Mouse (Mus musculus): ENCODE data around the gene Bad. TPM values are rescaled to one million over a fixed set of nuclear protein-coding genes. Genes with fewer than 3 reads are reported as not detected.

Bad gene
- total RNA-seq, 4 experiments from 2014 or later, result 19.5 to 23.8 (median 21.3) TPM

DNA sequence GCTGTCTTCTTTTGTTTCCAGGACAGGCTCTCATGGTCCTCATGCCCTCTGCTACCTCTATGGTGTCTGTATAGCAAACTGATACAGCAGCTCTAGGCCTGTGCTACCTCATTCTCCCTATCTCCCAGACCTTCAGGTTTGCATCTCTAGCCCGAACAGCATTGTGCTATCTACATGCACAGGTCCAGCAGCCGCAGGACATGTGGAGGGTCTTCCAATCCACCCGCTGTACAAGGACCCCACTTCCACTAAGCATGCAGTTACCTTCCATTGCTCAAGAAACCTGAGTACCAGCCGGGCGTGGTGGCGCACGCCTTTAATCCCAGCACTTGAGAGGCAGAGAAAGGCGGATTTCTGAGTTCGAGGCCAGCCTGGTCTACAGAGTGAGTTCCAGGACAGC, 27.1 kb upstream of the Bad start:
- DNase-seq (ENCODE audit: low spot score), result no peak

- no peak for DNase-seq (ENCODE audit: low spot score)
These were observed 26.4 kb upstream of the Bad start for GRCm38 (mm10) chr19:6915276-6915675.

DNA sequence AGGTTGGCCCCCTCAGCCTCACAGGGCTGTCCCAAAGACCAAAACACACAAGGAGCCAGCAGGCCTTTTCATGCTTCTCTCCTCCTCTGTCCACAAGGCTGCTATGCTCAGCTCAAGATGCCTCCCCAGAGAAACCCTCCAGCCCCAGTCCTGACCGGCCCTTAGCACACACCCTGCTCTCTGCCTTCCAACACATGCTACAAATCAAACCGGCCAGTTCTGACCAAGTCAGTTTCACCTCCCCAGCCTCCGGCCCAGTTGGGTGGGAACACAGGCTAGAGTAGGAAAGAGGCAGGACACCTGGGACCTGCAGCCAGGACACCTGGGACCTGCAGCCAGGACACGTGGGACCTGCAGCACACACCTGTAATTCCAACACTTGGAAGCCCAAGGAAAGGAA, 25.2 kb upstream of the Bad start:
- DNase-seq (ENCODE audit: low spot score), result no peak

DNA sequence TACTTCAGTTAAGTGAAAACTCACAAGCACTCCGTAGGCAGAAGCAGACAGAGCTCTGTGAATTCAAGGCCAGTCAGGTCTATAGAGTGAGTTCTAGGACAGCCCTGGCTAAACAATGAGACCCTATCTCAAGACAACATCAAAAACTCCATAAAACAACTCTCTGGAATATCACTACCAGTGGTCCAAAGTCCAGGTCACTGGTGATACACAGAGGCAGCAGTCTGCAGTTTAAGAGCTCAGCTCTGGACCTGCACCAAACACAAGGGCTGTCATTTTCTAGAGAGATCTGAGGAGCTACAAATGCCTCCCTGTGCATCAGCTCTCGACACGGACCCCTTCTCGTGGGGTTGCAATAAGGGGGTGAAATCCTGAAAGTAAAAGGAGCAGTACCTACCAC, 23.3 kb upstream of the Bad start:
- DNase-seq (ENCODE audit: low spot score), result no peak

DNA sequence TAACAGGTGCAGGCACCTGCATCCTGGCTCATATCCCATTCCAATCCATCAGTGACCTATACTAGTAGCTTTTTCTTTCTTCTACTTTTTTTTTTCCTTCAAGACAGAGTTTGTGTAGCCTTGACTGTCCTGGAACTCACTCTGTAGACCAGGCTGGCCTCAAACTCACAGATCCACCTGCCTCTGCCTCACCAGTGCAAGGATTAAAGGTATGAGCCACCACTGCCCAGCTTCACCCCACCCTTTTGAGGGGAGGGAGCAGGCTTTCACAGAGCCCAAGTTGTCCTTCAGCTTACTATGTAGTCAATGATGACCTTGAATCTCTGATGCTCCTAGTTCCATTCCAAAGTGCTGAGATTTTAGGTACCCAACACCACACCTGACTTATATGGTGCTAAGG, 22.2 kb upstream of the Bad start:
- DNase-seq (ENCODE audit: low spot score), result no peak

DNA sequence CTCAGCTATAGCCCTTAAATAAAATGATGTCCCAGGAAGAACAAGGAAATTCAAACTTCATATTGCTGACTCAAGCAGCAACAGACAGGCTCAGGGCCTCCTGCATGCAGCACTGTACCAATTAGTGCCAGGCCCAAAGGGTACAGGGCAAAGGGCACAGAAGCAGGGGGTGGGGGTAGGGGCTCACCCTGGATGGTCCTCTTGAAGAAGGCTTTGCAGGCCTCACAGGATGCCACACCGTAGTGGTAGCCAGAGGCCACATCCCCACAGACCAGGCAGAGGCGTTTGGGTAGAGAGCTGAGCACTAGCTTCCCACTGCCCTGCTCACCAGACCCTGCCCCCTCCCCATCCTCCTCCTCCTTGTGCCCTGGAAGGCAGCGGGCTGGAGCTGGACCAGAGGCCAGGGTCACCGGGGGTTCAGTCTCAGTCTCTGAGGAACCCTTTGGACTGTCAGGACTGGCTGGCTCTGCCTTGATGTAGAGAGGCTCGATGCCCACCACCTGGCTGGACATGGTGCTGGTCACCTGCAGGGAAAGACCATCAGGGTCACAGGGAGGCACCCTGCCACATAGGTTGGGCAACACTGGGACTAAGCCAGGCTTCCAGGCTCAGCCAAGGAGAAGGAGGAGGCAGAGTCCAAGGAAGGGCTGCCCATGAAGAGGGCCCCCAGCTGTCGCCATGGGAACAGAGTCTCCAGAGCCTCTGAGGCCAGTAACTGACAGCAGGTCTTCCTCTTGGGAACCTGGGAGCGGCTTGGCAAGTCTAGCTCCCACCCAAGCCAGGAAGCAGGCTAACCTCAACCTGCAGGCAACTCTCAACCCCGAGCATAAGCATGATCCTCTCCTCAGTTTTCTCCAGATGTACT, 21.6 kb upstream of the Bad start:
- DNase-seq (ENCODE audit: low spot score), result no peak

DNA sequence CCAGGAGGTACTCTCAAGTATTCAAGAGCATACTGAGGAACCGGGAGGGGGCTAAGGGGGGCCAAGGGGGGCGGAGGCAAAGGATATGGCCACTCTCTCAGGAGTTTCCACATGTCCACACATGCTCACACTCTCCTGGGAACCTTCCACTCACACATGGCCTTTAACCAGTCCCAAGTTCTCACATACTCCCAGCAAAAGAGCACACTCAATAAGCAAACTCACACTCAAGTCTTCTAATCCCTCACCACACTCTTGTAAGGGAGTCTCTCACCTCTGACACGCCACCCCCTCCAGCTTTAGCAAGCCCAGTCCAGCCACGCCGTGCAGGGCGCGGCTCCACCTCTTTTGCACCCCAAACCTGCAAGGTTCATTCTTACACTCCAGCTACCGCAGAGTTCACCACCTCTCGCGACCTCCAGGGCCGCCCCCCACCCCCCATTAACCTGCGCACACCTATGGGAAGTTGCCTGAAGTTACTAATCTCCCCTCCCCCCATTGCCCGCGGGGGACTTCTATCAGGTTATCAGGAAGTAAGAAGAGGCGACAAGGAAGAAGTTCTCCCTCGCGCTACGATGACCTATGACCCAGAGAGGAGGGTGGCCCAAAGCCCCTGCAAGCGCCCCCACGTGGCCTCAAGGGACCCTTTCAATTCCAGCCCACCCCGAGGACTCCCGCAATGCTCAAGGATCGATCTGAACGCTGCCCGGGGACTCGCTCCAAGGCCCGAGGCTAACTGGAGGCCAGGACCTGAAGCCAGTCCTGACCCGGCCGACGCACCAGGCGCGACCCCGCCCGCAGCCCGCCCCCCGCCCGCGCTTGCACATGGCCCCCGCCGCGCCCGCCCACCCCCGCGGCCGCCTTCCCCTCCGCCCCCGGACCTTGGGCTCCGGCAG, 20.7 kb upstream of the Bad start:
- peak; percentile 39 for DNase-seq (ENCODE audit: low spot score)

DNA sequence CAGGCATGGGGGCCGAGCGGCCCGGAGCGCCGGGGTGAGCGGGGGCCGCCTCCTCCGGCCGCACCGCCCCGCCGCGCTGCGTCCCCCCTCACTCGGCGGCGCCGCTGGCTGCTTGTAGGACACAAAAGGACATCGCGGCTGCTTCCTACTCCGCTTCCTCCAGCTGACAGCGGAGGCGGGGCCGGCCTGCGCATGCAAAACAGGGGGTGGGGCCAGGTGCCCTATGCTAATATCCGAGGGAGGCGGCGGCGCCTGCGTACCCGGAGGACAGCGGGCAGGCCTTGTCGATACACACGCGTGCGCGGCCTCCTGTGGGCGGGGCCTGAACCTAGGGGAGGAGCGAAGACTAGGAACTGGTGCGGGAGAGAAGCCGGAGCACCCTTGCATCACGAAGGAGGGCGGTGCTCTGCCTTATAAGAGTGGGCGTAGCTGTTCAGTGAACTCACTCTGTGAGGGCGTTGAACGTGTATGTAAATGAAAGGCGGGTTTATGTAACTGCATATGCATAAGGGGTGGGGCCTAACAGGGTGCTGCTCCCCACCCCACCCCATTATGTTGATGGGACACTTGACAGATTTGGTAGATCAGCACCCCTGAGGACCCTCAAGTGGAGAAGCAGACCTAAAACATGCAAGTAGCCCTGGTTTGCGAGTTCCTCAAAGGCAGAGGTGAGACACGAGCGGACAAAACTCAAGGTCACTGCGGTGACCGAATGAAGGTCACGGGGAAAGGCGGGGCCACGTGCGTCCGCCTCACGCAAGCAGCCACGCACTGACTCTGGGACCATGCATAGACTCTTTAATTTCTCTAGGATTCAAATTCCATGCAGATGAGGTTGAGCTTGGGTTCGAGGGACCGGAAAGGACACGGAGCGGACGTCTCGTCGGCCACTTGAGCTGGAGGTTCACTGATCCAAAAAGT, 19.8 kb upstream of the Bad start, which contains the start of gene Esrra:
TSS of gene Esrra (minus strand) at position 167 of the 921 bp plus-strand sequence.
- peak; percentile 100 for DNase-seq (ENCODE audit: low spot score)

DNA sequence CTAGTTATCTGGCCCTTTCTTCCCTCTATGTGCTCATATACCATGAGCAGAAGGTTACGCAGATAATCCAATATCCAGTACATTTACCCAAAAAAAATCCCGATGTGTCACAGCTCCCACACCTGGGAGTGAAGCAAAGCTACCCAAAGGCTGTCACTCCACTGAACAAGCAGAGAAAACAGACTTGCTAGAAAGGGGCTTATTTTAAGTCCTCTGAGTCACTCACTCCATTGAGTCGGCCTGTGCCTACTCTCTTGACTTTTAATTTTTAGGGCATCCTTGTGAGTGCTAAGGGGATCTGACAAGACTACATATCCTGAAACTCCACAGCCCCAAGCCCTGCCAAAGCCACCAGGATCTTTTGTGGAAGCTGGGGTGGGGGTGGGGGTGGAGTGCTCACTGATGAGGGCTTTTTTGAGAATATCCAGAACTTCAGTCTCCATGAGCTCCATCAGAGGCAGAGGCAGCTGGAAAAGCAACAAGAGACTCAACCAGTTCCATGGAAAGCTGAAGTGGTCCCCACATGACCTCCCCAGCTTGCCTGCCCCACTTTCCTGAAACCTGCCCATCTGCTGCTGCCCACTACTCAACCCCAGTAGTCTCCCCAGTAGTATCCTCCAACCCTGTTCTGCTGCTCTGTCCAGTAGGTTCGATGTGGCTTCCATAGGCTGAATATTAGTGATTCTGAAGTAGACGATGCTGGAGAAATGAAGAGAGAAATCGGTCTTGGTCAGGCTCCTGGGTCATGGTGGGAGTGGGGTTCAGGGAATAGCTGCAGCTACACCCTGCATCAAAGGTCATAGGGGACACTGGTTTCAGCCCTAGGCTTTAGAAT, 18.5 kb upstream of the Bad start:
- DNase-seq (ENCODE audit: low spot score), result no peak

- peak; percentile 87 for DNase-seq (ENCODE audit: low spot score)
These were observed 17.0 kb upstream of the Bad start for GRCm38 (mm10) chr19:6924461-6925306.

DNA sequence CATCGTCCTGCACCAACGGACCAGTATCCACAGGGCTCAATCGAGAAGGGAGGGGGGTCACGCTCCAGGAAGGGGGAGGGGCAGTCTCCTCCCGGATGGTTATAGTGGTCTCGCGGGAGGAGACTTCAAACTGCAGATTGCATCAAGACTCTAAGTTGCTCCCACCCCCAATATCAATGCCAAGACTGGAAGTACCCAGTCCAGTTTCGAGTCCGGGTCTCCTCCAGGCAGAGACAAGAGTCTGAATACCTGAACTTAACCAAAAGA, 16.4 kb upstream of the Bad start, which contains the start of gene Catsperz:
TSS of gene Catsperz (minus strand) at position 74 of the 267 bp plus-strand sequence.
- DNase-seq (ENCODE audit: low spot score), result no peak

- DNase-seq (ENCODE audit: low spot score), result no peak
These were observed 15.9 kb upstream of the Bad start for GRCm38 (mm10) chr19:6925611-6926329.

GRCm38 (mm10) chr19:6926559-6927255, 15.0 kb upstream of the Bad start:
- no peak for DNase-seq (ENCODE audit: low spot score)

DNA sequence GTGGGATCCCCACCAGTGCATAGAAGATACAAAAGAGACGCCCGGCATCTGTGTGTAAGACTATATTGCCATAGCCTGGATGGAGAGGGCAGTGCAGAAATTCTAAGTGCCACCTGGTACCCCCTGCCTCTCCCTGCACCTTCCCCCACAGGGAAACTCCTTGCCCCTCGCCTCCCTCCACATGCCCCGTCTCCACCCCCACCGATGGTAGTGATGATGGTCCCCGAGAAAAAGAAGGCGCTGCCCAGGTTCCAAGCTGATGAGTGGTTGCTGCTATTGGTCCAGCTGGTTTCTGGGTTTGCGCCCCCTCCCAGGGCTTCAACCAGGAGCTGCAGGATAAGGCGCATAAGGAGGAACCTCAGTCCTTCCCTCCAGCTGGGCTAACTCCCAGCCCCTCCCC, 13.6 kb upstream of the Bad start:
- DNase-seq (ENCODE audit: low spot score), result no peak

DNA sequence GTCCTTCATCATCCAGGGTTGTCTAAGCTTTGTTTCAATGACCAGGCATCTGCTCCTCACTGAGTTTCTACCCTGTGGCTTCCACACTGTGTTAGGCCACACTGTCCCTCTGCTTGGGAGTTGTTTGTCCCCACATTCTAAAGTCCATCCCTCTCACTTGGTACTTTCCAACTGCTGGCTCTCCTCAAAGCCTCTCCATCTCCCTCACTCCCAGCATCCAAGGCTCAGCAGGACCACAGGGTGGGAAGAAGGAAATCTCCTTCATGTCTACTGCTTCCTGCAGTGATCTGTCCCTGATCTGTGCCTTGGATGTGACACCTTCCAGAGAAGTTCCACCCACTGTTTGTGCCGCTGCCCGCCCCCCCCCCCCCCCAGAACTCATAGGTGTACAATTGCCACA, 10.7 kb upstream of the Bad start:
- no peak for DNase-seq (ENCODE audit: low spot score)

DNA sequence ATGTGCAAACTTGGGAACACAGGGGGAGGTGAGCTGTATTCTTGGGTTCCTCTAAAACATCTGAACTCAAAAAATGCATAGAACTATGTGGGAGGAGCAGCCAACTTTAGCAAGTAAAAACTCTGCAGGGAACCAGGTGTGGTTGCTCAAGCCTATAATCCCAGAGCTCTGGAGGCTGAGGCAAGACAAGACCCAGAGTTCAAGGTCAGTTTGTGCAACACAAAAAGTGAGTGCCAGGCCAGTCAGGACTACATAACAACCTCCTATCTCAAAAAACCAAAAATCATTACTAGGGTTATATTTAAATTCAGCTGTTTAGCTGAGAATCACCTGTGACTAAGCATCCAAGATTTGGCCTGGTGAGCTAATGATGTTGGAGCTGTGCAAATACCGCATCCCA, 9.6 kb upstream of the Bad start:
- DNase-seq (ENCODE audit: low spot score), result no peak

DNA sequence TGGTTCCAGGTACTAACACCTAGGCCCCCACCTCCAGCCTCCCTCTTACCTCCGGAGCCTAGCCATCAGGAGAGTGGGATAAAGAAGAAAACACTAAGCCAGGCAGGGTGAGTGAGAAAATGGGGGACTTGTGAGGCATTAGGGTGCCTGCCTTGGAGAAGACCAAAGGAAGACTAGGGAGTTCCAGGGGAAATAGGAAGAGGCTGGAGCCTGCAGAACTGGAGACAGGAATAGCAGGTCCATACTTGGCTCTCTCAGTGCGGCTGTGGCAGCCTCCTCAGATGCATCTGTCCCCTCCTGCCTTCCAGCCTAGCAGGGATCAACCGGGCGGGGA, 8.6 kb upstream of the Bad start:
- no peak for DNase-seq (ENCODE audit: low spot score)

- no peak for DNase-seq (ENCODE audit: low spot score)
These were observed 8.0 kb upstream of the Bad start for GRCm38 (mm10) chr19:6933436-6934194.

Measured in heart, adult 8-10 months (tissue).